Mouse (Mus musculus): ENCODE results near the gene Scube1.

Gene Scube1

GRCm38 (mm10) chr15:83709889-83710774 is 14.7 kb downstream of the Scube1 start:
- DNase-seq, result no peak

- no peak for DNase-seq
Observed at GRCm38 (mm10) chr15:83706528-83707199, 18.2 kb downstream of the Scube1 start.

GRCm38 (mm10) chr15:83700593-83700923 is 24.3 kb downstream of the Scube1 start:
- DNase-seq, result no peak

GRCm38 (mm10) chr15:83699834-83700592 is 24.8 kb downstream of the Scube1 start:
- no peak for DNase-seq

- DNase-seq, result no peak
Observed at GRCm38 (mm10) chr15:83699132-83699833, 25.5 kb downstream of the Scube1 start.

GRCm38 (mm10) chr15:83696681-83697381 is 28.0 kb downstream of the Scube1 start:
- DNase-seq, result peak; percentile 46

GRCm38 (mm10) chr15:83695159-83695558 is 29.7 kb downstream of the Scube1 start:
- DNase-seq, result no peak

- no peak for DNase-seq
Observed at GRCm38 (mm10) chr15:83691901-83692361, 32.9 kb downstream of the Scube1 start.

- no peak for DNase-seq
Observed at GRCm38 (mm10) chr15:83689946-83690345, 34.9 kb downstream of the Scube1 start.

- DNase-seq, result no peak
Observed at GRCm38 (mm10) chr15:83686601-83687000, 38.2 kb downstream of the Scube1 start.

GRCm38 (mm10) chr15:83685950-83686349 is 38.9 kb downstream of the Scube1 start:
- DNase-seq, result no peak

GRCm38 (mm10) chr15:83683051-83683561 is 41.7 kb downstream of the Scube1 start:
- no peak for DNase-seq

GRCm38 (mm10) chr15:83680300-83680699 is 44.5 kb downstream of the Scube1 start:
- DNase-seq, result no peak

GRCm38 (mm10) chr15:83679729-83680128 is 45.1 kb downstream of the Scube1 start:
- no peak for DNase-seq

GRCm38 (mm10) chr15:83678606-83679005 is 46.2 kb downstream of the Scube1 start:
- DNase-seq, result no peak

- DNase-seq, result no peak
Observed at GRCm38 (mm10) chr15:83678089-83678488, 46.7 kb downstream of the Scube1 start.

GRCm38 (mm10) chr15:83677098-83677497 is 47.7 kb downstream of the Scube1 start:
- DNase-seq, result no peak

- no peak for DNase-seq
Observed at GRCm38 (mm10) chr15:83676286-83676685, 48.5 kb downstream of the Scube1 start.

GRCm38 (mm10) chr15:83673621-83674020 is 51.2 kb downstream of the Scube1 start:
- DNase-seq, result no peak

- DNase-seq, result no peak
Observed at GRCm38 (mm10) chr15:83667501-83667900, 57.3 kb downstream of the Scube1 start.

GRCm38 (mm10) chr15:83666418-83666817 is 58.4 kb downstream of the Scube1 start:
- DNase-seq, result no peak

- DNase-seq, result no peak
Observed at GRCm38 (mm10) chr15:83665993-83666392, 58.8 kb downstream of the Scube1 start.

All from liver (tissue).